Mouse (Mus musculus) hindbrain, embryonic 16.5 days (tissue): ENCODE results near the gene Fgf15. TPM values are rescaled to one million over a fixed set of nuclear protein-coding genes. Genes with fewer than 3 reads are reported as not detected.
A peak's percentile ranks its signal among the peaks of the same experiment; 100 is the strongest.

Experiments used
- ATAC-seq: fragments of 200-750 bp; cut with Nextera tagmentation; 2 replicates; pipeline ENCODE4 v1.8.0; 2017; ENCODE audit warnings: moderate TSS enrichment, moderate library complexity
- H3K27ac ChIP-seq: fragments of 300-500 bp; sonication (generic); 2 replicates; pipeline ENCODE4 v1.5.1; 2014; ENCODE audit warnings: low read depth, mild to moderate bottlenecking, control low read depth, low read length, moderate library complexity
- H3K27me3 ChIP-seq: fragments of 300-500 bp; sonication (generic); replicated peaks from 2 replicates; pipeline ENCODE4 v1.6.1; 2014; ENCODE audit warnings: low read length; ENCODE audit not compliant: control insufficient read depth, insufficient read depth
- H3K36me3 ChIP-seq: fragments of 300-500 bp; sonication (generic); 2 replicates; pipeline ENCODE4 v1.6.1; 2014; ENCODE audit warnings: mild to moderate bottlenecking, low read length, moderate library complexity, mixed read lengths; ENCODE audit not compliant: control insufficient read depth, insufficient read depth
- H3K4me1 ChIP-seq: fragments of 300-500 bp; sonication (generic); 2 replicates; pipeline ENCODE4 v1.6.1; 2014; ENCODE audit warnings: low read depth, low read length; ENCODE audit not compliant: control insufficient read depth, insufficient read depth
- H3K4me2 ChIP-seq: fragments of 300-500 bp; sonication (generic); 2 replicates; pipeline ENCODE4 v1.6.1; 2014; ENCODE audit warnings: mild to moderate bottlenecking, low read length, control low read depth, moderate library complexity
- H3K4me3 ChIP-seq: fragments of 300-500 bp; sonication (generic); 2 replicates; pipeline ENCODE4 v1.5.1; 2014; ENCODE audit warnings: mild to moderate bottlenecking, low read length, control low read depth, moderate library complexity
- H3K9ac ChIP-seq: fragments of 300-500 bp; sonication (generic); 2 replicates; pipeline ENCODE4 v1.6.1; 2014; ENCODE audit warnings: low read depth, mild to moderate bottlenecking, control low read depth, low read length, moderate library complexity
- H3K9me3 ChIP-seq: fragments of 300-500 bp; sonication (generic); 2 replicates; pipeline ENCODE4 v1.6.1; 2014; ENCODE audit warnings: mild to moderate bottlenecking, low read length, moderate library complexity; ENCODE audit not compliant: control insufficient read depth
- WGBS: fragments of 180-500 bp; shearing (Covaris S2); extraction: QIAGEN DNeasy Blood & Tissue Kit; methylation state at CpG from one replicate; pipeline ENCODE4 v1.1.7; 2014; 5-methylcytosine and 5-hydroxymethylcytosine counted together
- polyA plus RNA-seq: library from polyadenylated mRNA; unstranded; fragments of >200 nt; fragmentation: Nextera tagmentation; extraction: Ambion mirVana; gene quantifications from 2 replicates; pipeline ENCODE4 v1.2.1, GENCODE M21; 2015

The Fgf15 gene
- polyA plus RNA-seq, 1 experiment from 2014 or later, result 22.7 TPM

- Histone ChIP-seq H3K4me3 (no peak overlapping the region), H3K27me3 (no peaks in the 10 kb centered on the region), H3K36me3 (peaks cover 2% of the 10 kb centered on the region; the same call in 1 of the 2 replicates), H3K4me1 (peaks cover 18% of the 10 kb centered on the region), H3K4me2 (no peak overlapping the region), H3K9ac (no peak overlapping the region), H3K9me3 (no peaks in the 10 kb centered on the region), H3K27ac (no peak overlapping the region)
- ATAC-seq, result no peak
- WGBS, result 87% methylated on average over 3 of the region's 3 CpGs
These were observed 37.0 kb downstream of the Fgf15 start for GRCm38 (mm10) chr7:144933336-144933735.

GRCm38 (mm10) chr7:144933796-144934195 lies 37.5 kb downstream of the Fgf15 start:
- no peak for ATAC-seq

GRCm38 (mm10) chr7:144934901-144935300 lies 38.6 kb downstream of the Fgf15 start:
- no peak for ATAC-seq
- no peak overlapping the region for H3K4me3 ChIP-seq
- WGBS, result 73% methylated on average over 5 of the region's 5 CpGs
- H3K9me3 ChIP-seq, result no peaks in the 10 kb centered on the region
- no peak overlapping the region for H3K9ac ChIP-seq
- no peak overlapping the region for H3K4me2 ChIP-seq
- no peak overlapping the region for H3K27ac ChIP-seq
- peaks cover 7% of the 10 kb centered on the region for H3K27me3 ChIP-seq
- peaks cover 32% of the 10 kb centered on the region for H3K4me1 ChIP-seq
- no peaks in the 10 kb centered on the region for H3K36me3 ChIP-seq

More at GRCm38 (mm10) chr7:144933796-144934195, 37.5 kb downstream of the Fgf15 start:
- Histone ChIP-seq H3K4me1 (peaks cover 22% of the 10 kb centered on the region), H3K36me3 (peaks cover 2% of the 10 kb centered on the region; the same call in 1 of the 2 replicates), H3K4me3 (no peak overlapping the region), H3K27ac (no peak overlapping the region), H3K4me2 (no peak overlapping the region), H3K9ac (no peak overlapping the region), H3K27me3 (no peaks in the 10 kb centered on the region), H3K9me3 (no peaks in the 10 kb centered on the region)
- 90% methylated on average over 8 of the region's 8 CpGs for WGBS

DNA sequence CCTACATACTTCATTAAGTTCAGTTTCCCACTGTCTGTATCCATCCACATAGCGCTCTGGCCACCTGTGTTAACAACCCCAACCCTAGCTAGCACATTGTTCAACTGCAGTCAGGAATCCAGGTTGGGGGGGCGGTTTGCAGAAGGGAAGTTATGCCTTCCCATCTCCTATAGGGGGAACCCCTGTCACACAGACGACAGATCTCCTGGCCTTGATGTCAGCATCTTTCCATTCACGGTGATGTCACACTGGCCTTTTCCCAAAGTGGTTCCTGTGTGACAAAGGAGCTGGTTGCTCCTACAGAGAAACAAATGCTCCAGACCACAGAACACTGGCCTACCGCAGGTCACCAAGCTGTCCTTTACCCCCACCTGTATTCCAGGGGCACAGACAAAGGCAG lies 39.2 kb downstream of the Fgf15 start:
- Histone ChIP-seq H3K27ac (no peak overlapping the region), H3K9me3 (no peaks in the 10 kb centered on the region), H3K4me1 (peaks cover 34% of the 10 kb centered on the region), H3K9ac (peak overlapping the region; percentile 43; the same call in 1 of the 2 replicates), H3K36me3 (no peaks in the 10 kb centered on the region), H3K27me3 (peaks cover 10% of the 10 kb centered on the region), H3K4me2 (no peak overlapping the region), H3K4me3 (no peak overlapping the region)
- peak; percentile 8; the same call in 1 of the 2 replicates for ATAC-seq
- 54% methylated on average over 5 of the region's 5 CpGs for WGBS

DNA sequence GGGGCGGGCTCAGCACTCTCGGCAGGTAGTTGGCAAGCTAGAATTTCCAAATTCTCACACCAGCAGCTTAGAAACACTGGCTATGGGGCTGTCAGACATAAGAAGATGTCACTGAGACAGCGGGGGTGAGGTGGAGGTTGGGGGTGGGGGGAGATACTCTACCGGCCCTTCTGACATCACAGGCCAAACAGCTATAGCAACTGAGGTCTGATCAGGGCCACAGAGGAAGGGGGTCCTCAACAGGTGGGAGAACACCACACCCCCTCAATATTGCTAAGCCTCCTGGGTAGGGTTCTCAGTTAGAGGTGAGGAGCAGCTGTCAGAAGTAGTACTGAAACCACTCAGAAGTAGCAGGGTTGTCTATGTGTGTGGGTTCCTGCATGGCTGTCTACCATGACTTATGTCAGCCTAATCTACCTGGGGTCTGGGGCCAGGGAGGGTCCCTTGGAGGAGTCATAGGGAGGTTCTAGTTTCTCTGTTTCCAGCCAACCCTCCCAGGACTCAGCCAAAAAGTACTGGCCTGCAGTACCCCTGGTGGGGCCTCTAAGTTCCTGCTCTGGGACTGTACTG lies 40.1 kb downstream of the Fgf15 start:
- no peak for ATAC-seq
- Histone ChIP-seq H3K9ac (peak overlapping the region; percentile 43; the same call in 1 of the 2 replicates), H3K27me3 (peaks cover 10% of the 10 kb centered on the region), H3K27ac (no peak overlapping the region), H3K4me2 (no peak overlapping the region), H3K36me3 (no peaks in the 10 kb centered on the region), H3K4me1 (peaks cover 40% of the 10 kb centered on the region), H3K9me3 (no peaks in the 10 kb centered on the region), H3K4me3 (no peak overlapping the region)
- 83% methylated on average over 4 of the region's 4 CpGs for WGBS

- H3K4me1 ChIP-seq, result peaks cover 48% of the 10 kb centered on the region
- H3K9me3 ChIP-seq, result no peaks in the 10 kb centered on the region
- H3K27ac ChIP-seq, result no peak overlapping the region
- 2% methylated on average over 20 of the region's 20 CpGs for WGBS
- peaks cover 14% of the 10 kb centered on the region for H3K27me3 ChIP-seq
- no peaks in the 10 kb centered on the region for H3K36me3 ChIP-seq
- peak overlapping the region; percentile 55 for H3K9ac ChIP-seq
- ATAC-seq, result peak; percentile 67
- H3K4me2 ChIP-seq, result peak overlapping the region; percentile 90
- peak overlapping the region; percentile 44 for H3K4me3 ChIP-seq
These were observed 41.2 kb downstream of the Fgf15 start for GRCm38 (mm10) chr7:144937490-144937889.

DNA sequence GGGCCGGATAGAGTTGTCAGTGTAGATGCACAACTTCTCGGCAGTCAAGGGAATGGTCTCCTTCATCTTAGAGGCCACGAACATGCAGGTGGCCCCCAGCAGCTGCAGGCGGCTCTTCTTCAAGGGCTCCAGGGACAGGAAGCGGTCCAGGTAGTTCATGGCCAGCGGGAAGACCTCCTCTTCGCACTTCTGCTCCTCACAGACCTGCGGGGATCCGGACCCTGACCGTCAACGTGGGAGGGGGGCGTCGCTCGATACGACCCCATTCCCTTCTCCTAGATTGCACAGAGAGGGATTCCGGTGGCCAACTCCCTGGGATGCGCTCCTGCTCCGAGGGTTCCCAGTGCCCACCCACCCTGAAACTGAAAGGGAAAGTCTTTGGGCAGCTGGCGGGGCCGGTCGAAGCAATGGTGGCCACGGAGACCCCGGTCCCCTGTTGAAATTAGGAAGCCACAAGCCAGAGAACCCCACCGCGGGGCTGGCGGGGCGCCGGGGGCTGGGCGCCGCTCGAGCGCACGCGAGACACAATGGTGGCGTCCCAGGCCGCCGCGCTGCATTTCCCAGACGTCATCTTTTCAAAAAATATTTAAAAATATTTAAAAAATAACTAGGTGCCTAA lies 41.7 kb downstream of the Fgf15 start:
- Histone ChIP-seq H3K4me3 (peak overlapping the region; percentile 44), H3K27me3 (peaks cover 19% of the 10 kb centered on the region), H3K27ac (no peak overlapping the region), H3K4me1 (peaks cover 54% of the 10 kb centered on the region), H3K9me3 (no peaks in the 10 kb centered on the region), H3K4me2 (peak overlapping the region; percentile 90), H3K36me3 (no peaks in the 10 kb centered on the region), H3K9ac (peak overlapping the region; percentile 55)
- peak; percentile 29; the same call in 1 of the 2 replicates for ATAC-seq
- WGBS, result 2% methylated on average over 39 of the region's 39 CpGs

DNA sequence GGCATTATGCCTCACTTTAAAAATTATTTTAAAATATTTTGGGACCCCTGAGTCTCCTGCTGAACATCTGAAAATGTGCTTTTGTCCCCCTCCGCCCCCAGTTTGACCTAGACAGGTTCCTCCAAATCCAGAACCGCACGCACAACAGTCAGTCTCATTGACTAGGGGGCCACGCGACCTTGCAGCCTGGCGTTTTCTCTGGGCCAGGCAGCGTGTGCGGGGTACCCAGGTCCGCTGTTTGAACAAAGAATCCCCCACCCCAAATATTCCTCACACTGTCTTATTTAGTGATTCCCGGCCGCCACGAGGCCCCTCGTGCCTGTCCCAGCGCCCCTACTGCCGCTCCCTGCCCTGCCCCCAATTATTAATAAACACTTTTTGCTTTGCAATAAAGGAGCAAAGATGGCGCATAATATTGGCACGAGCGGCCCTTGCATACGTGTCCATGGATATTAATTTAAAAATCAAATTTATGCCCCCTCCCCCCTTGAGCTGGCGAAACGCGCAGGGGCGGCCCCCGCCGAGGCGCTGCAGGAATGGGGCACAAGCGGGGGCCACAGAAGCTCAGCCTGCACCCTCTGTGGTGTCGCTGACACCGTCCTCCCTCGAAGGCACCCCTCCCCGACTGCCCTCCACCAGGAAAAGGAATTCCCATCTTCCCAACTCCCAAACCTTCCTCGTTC lies 42.5 kb downstream of the Fgf15 start:
- H3K27ac ChIP-seq, result peak overlapping the region; percentile 46; the same call in 1 of the 2 replicates
- no peaks in the 10 kb centered on the region for H3K36me3 ChIP-seq
- H3K4me2 ChIP-seq, result peak overlapping the region; percentile 90
- peaks cover 21% of the 10 kb centered on the region for H3K27me3 ChIP-seq
- WGBS, result under 1% methylated on average over 32 of the region's 32 CpGs
- H3K4me1 ChIP-seq, result peaks cover 58% of the 10 kb centered on the region
- no peaks in the 10 kb centered on the region for H3K9me3 ChIP-seq
- H3K4me3 ChIP-seq, result peak overlapping the region; percentile 44
- H3K9ac ChIP-seq, result peak overlapping the region; percentile 55
- ATAC-seq, result no peak
